Mouse (Mus musculus) gastrocnemius, postnatal 25 days (tissue): ENCODE results near the gene Cers6. TPM values are rescaled to one million over a fixed set of nuclear protein-coding genes. Genes with fewer than 3 reads are reported as not detected.

Experiments
- DNase-seq: peaks from one replicate; pipeline ENCODE4 v3.0.0; 2022
- total RNA-seq, 2 experiments: library from RNA; stranded (reverse); gene quantifications; 1 replicate in 1 of 2; 2 replicates in 1 of 2; pipeline ENCODE4 v1.2.3; 2021

Cers6 gene
- total RNA-seq, 2 experiments from 2014 or later, result 1.7 to 2.5 TPM

DNA sequence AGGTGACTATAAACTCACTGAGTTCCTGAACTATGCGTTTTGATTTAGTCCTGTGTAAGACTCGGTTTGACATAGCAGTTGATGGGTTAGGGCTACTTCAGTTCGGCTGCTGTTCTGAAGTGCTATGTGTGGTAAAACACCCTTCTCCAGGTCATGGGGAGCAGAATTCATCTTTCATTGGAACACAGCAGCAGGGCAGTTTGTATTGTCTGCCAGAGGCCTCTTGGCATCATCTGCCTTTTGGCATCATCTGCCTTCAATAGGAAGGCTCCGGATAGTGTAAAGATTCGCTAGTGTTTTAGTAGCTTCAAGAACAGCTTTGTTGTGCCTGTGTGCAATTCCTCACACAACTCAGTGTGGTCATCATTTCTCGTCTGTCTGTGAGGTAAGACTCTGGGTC is 203.5 kb downstream of the Cers6 start:
- no peak for DNase-seq

DNA sequence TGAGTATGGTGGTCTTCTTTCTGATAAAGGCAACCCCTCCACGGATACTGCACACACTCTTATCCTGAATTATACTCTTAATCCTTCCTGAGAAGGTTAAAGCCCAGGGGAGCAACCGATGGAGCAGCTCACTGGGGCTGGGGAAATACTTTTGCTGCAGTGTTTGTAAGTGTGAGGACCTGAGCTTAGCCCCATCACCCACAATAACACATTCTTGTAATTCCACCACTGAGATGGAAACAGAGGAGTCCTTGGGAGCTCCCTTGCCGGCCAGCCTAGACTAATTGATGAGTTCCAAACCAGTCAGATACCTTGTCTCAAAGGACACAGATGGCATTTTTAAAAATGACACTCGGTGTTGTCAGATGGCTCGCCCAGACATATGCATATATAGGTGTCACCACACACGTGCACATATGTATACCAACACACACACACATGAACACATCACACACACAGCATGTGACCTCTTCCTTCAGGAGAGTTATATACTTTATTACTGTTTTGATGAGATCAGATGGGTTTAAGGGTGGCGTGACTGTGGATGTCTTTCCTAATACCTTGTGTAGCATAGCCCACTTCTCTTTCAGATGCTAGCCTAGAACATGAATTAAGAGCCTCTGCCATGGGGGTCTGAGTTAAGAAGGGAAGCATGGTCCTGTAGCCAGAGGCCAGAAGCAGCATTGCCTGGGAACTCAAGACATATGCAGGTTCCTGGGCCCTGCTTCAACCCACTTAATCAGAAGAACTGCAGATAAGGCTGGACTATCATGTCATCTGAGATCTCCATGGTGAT is 210.4 kb downstream of the Cers6 start:
- DNase-seq, result no peak

DNA sequence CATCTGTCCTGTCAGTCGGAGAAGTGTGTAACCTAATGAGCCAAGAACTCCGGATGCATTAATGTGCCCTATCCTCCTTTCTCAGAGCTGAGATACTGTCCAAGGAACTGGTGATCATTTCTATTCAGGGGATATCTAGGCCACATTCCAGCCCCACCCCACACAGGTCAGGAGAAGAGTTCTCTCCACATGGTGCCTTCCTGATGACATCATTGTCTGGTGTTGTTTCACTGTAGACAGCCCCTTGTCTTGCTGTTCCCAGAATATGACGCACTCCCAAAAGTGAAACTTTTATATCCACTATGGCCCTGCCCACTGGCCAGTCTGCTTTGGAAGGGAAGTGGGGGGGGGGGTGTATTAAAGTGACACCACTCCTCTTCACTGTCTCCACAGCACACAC is 215.9 kb downstream of the Cers6 start:
- no peak for DNase-seq

DNA sequence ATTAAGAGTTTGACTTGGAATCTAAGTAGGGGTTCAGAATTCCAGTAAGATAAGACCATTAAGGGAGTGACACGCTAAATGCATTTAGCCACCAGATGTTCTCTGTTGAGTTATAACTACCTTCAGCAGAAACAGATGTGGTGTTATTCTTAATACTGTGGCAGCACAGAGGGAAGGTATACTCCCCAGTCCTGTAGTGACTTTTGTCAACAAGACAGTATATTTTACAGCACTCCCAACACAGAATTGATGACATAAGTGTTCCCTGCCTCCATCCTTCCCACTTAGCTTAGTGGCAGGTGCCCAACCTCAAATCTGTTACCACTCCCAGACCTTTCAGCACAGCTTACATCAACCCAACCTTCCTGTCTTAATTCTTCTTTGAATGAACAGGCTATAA is 219.5 kb downstream of the Cers6 start:
- DNase-seq, result no peak

DNA sequence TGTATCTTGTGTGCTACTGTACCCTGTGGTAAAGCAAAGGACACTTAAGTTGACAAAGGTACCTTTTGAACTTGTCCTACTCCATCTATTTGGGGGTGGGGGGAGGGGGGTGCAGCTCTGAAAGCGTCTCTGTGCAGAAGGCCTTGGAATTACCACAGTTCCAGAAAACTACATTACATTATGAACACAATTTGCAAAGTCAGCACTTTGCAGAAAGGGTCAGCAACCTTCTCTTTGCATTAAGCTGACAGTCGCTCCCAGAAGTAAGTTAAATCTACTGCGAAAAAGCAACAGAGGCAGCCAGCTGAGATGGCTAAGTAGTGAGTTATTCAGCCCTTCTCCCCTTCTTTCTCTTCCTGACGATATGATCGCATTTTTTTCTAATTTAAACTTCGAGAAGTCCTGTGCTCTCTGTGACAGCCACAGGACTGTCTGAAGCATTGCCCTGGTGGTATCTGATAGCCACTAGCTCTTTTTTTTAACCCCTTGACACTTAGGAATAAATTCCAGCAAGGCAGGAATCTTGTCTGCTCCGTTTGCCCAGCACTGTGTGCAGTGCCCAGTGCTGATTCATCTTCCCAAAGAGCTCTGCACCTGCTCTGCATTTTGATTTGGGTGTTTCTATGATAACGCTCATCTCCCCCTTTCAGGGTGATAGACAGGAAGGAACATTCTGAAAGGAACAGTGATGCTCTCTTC is 221.4 kb downstream of the Cers6 start:
- no peak for DNase-seq

DNA sequence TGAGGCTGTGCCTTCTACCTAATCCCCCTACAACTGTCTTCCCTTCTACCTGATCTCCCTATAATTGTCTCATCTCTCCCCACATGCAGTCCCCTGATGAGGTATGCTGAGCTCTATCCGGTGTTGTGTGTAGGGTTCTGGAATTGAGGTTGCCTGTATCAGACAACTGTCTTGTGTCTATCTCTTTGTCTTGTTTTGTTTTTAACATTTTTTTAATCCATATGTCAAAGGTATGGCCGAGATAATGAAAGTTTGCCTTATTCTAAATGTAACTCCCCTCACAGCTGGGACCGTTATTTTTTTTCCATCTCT is 221.9 kb downstream of the Cers6 start:
- DNase-seq, result no peak

DNA sequence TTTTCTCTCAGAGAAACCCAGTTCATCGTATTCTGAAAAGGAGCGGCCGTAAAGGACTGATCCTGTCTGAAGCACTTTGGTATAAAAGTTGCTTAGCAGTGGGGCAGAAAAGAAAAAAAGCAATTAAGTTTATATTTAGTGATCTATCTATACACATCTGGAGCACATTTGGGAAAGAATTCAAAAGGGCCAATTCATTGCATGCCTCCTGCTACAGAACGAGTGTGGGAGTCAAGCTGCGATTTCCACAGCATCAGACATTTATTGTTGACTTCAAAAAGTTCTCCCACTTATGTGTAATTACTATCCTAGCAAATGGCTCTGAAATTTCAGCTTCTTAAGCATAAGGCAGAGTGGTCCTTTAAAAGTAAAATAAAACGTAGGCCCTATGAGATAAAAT is 223.2 kb downstream of the Cers6 start:
- DNase-seq, result no peak

DNA sequence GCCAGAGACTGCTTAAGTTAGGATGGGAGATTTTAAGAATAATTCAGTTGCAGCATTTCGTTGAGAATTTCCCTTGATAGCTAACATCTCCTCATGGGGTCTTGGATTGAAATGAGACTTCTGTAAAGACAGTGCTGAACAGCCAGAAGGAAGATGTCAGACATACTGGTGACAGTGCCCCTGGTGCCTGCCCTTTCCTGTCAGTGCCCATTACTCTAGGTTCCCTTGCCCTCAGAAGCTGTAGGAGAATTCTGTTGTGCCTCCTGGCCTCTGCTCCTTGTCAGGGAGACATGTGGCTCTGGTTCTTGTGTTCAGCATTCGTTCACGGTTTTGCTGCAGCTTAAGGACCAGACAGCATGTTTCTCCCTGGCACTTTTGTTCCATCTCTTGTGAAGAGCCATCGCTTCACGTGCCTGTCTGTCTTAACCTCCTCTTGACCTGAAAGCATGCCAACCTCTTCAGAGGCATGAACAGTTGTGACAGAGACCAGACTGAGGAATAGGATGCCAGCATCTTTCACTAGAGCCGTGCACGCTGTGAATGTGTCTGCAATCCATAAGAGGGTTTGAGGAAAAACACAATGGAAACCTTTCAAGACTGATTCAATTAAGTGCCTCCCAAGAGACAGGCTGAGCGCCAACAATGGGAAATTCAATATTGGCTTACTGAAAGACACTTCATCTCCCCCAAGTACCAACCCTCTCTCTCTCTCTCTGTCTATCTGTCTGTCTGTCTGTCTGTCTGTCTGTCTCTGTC is 225.4 kb downstream of the Cers6 start:
- DNase-seq, result no peak

DNA sequence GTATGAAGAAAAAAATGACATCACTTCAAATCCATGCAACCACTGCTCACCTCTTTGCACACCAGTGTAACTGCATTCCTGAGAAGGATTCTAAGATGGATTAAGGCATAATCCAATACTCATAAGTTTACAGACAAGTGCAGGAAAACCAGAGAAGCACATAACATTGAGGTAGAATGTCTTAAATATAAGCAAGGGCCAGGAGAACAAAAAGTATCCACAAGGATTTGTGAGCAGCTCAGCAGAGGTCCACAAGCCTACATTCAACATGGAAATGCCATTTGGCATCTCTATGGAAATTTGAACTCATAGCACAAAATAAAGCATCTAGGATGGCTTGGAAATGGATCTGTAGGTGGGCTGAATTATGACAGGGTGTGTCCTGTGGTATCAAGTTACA is 234.6 kb downstream of the Cers6 start:
- no peak for DNase-seq

DNA sequence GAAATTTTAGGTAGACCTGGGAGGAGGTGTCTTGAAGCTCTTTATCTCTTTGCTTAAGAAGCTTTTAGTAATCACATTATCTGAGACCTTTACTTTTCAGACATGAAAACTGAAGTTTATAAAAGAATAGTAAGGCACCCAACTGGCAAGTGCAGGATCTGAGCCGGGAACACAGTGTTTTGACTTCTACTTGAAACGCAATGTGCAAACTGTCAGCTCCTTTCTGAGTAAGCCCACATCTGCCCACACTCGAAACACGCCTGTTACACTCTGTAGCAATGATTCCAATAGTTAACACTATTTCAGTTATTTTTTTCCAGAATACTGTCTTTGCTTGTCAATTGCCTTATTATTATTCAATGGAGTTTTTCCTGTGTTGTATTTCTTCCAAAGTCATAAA is 235.6 kb downstream of the Cers6 start:
- DNase-seq, result no peak

DNA sequence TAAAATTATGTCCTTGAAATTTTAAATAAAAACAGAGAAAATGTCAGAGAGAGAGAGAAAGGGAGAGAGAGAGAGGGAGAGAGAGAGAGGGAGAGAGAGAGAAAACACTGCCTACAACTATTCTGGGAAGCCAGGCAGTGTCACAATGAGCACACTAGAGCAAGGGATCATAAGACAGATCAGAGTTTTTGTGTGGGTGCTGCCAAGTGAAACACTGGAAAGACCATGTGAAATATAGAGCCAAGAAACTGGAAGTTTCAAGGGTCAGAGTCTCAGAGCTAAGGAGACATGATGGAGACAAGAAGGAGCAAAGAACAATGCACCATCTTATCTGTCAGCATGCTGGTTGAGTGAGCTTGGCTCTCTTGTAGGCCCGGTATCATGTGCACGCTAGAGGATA is 236.3 kb downstream of the Cers6 start:
- no peak for DNase-seq

DNA sequence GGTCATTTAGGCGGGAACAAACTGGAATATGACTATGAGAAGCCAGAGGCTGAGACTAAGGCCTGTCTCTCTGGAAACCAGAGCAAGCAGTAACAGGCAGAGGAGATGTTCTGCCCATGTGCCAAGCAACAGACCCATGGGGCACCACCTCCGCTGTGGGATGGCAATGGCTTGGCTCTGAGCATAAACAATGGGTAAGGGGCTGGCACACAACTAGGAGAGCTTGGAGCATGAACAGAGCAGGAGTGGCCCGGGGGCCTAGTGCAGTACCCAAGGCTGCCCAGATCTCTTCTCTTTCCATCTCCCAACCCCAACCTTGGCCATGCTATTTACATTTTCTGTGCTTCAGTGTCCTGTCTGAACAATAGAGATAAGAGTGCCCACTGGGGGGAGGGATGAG is 237.5 kb downstream of the Cers6 start:
- DNase-seq, result no peak

DNA sequence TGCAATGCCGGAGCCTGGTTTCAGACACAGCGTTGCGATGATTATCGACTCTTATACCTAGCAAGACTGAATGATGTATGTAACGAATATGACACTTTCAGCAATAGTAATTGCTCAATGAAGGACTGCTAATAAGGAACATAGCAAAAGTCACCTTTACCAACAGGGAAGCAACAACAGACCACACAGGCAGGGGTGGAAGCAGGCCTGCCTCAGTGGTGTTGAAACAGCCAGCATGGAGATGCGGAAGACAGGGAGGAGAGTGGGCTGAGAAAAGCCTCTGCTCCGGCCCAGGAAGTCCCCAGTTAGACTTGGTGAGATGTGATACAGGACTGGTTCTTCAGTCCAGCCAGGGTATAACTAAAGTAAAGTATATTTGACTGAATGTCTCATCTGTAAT is 237.9 kb downstream of the Cers6 start:
- DNase-seq, result no peak

DNA sequence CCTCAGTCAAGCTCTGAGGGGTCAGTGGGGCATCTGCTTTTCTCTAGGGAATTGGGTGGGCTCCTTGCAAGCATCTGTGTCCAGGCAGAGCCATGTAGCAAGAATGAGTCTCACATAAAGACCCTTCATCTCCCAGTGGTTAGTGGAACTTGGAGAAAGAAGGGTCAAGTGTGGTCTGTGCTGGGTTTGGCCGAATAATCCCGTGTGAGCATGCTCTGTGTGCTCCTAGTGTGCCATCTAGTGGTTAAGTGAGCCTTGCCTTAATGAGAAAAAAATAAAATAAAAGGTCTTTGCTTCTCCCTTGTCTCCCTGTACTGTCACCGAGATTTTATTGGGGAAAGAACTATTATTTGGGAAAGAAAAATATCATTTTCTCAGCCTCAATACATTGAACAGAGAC is 239.5 kb downstream of the Cers6 start:
- DNase-seq, result no peak

DNA sequence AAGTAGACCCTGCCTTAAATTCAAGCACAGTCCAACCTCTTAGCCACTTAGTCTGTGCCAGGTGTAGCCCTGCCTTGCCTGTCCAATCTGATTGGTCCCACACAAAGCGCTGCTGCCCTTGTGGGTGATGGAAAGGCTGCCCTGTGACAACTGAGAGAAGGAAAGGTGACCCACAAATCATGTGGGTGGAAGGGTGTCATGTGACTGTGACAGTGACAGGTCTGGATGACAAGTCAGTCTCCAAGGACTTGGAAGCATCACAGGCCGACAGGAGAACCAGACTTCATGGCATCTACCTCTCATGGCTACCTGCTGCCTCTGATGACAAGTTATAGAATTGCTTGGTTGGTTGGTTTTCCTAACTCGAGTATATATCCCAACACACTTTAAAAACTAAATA is 242.3 kb downstream of the Cers6 start:
- DNase-seq, result no peak

DNA sequence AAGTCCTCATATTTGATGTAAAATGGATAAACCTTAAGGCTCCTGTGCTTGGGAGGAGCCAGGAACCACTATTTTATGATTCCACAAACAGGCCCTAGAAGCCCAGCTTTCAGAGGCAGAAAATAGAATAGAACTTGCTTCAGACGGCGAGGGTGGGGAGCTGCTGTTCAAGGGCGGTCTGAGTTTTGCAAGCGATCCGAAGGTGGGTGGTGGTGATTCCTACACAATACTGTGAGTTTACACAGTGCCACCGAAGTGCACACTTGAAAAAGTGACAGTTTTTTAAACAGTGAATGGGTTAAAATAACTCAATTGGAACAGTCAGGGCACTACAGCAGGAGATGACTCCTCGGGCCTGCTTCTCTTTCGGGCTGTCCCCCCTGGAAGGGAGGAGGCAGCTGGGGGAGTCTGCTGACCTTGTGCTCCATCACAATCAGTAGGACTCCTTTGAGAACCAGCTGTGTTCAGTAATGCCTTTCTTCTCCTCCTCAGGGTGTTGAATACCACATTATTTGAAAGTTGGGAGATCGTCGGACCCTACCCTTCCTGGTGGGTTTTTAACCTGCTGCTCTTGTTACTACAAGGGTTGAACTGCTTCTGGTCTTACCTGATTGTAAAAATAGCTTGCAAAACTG is 243.4 kb downstream of the Cers6 start:
- no peak for DNase-seq

DNA sequence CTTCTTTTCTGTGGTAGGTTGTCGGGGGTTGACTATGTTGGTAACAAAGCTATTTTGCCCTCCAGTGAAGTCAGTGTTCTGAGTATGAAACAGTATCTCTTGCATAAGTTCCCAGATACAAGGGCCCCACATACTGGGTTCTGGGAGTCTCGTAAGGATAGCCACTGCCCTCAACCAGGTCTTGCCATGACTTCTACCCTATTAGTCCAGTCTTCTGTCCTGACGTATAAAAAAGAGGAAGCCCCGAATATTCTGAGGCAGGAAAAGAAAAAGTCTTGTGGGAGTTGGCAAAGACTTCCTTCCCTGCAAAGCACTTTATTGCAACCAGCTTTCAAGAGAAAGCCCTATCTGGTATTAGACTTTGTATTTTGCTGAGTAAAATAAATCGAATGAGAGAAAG is 248.0 kb downstream of the Cers6 start:
- DNase-seq, result no peak

DNA sequence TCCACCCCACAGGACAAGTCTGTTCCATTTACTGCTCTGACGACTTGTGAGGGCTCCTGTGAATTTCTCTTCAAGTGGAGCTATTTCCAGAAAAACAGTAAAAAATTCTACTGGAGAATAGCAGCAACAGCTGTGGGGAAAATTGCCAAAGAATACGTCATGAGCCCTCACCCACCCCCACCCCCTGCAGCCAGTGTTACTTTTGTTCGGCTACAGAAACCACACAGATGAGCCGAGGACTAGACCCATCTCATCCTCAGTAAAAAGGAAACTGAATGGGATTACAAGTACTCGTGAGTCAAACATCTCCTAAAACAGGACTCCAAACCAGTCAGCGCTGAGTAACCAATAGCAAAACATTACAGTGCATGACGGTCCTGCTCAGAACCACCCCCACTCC is 248.5 kb downstream of the Cers6 start:
- DNase-seq, result no peak

DNA sequence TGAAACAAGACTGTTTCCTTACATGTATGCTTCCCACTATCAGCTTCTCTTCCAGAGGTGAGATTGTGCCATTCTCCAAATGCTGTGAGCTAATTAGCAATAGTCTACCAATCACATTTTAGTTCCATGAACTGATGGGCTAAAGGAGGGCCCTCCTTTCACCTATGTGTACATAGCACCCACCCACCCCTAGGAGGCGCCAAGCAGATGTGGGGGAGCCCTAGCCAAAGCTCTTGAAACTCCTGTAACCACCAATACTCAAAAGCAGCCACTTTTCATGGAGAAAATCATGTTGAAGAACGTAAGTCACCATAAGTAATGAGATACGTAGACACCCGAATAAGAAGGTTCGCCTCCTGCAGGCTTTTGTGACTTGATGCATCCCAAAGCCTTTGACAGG is 251.4 kb downstream of the Cers6 start:
- DNase-seq, result no peak

DNA sequence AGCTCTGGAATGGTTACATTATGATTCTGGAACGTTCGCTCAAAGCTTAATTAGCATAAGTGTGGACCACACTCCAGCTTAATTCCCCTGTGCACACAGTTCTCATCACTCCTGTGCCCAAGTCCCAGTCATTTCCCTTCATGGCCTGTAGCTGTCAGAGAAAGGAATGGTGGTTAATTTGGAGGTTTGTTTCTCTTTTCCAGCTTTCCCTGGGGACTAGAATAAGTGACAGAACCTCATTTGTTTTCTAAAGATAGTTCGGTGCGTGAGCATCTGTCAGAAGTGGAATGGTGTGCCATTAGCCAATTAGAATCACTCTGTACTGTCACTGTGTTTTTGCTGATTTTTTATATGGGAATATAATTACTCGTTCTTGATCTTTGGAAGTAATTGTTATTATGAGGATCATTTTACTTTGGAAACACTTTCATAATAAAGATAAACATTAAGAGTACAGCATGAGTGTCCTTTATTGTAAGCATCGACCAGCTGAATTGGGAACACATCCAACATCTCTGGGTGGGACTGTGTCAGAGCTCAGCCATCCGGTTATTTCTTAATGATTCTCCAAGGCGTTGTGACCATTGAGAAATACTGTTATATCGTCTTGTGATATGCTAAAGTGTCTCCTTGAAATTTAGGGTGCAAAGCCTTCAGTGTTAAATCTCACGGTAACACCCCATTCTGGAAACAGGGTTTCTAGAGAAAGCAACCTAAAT is 252.7 kb downstream of the Cers6 start:
- no peak for DNase-seq

DNA sequence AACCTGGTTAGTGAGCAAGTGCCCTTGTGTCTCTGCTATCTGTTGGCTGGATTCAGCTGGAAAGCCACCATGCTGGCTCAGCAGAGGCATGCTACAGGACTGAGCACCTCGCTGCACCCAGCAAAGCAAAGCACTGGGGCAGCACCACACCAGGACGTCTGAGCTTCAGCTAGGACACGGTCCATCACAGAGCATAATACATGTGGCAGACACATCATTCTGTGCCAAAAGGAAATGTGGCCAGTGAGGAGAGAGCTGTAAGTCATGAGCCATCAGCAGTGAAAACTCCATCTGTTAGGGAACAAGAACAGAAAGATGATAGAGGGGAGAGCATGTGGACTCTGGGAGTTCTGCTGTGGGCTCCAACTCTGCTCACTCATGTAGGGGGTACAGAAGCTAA is 254.7 kb downstream of the Cers6 start:
- no peak for DNase-seq

DNA sequence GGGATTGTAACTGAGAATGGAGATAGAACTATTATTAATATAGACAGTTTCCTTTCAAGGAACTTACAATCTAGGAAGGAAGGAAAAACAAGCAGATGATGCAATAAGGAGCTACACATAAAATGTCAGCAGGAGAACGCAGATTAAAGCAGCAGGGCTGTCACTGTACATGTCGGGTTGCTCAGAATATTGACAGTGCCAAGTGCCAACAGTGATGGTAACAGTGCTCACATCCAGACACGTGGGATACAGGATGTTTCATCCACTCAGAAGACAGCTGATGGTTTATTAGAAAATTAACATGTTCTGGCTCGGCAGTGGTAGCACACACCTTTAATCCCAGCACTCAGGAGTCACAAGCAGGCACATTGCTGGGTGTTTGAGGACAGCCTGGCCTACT is 255.5 kb downstream of the Cers6 start:
- no peak for DNase-seq
